ENCODE assay signal across 15 mouse cellular contexts in genomic region chr14:19728278-19728677, GRCm38 (mm10). TPM values are rescaled to one million over a fixed set of nuclear protein-coding genes. Genes with fewer than 3 reads are reported as not detected.
DNase-seq lines count a peak whose midpoint lies in the region; ATAC-seq and TF ChIP-seq lines count a peak whose summit lies in the region.
"Had no signal": no experiment of that assay in that cellular context is flagged by ENCODE, and none has a peak within 500 bp of the region (broad histone marks: within the 10 kb centered on the region; RNA-seq: fewer than 3 reads in every experiment).

No protein-coding gene starts in this region.

- TF ChIP-seq CTCF in embryonic fibroblast, embryonic 13.5 days (IDR thresholded peaks at IDR 0.05; ENCODE audit: borderline replicate concordance, insufficient read depth, low read length): no peak

- ATAC-seq in embryonic facial prominence, embryonic 13.5 days (ENCODE audit: insufficient number of reproducible peaks, insufficient read depth, low FRiP score, low TSS enrichment, low read depth): no peak
- ATAC-seq in kidney, embryonic 14.5 days (ENCODE audit: low FRiP score, low TSS enrichment): no peak
- no peak for ATAC-seq in erythroid progenitor cell, adult 5-6 weeks (replicated peaks; ENCODE audit: low FRiP score, poor library complexity, severe bottlenecking)
- ATAC-seq: forebrain, embryonic 14.5 days had no signal

- WGBS in embryonic facial prominence, embryonic 13.5 days: 76% methylated on average over 5 of the region's 5 CpGs
- WGBS in embryonic facial prominence, embryonic 10.5 days: 84% methylated on average over 5 of the region's 5 CpGs
- WGBS in kidney, embryonic 14.5 days: 78% methylated on average over 5 of the region's 5 CpGs

- H3K27me3 ChIP-seq in embryonic facial prominence, embryonic 13.5 days: no peaks in the 10 kb centered on the region
- no peaks in the 10 kb centered on the region for H3K27me3 ChIP-seq in embryonic facial prominence, embryonic 10.5 days (replicated peaks; ENCODE audit: low read depth, poor library complexity, severe bottlenecking)
- H3K27me3 ChIP-seq in kidney, embryonic 14.5 days (ENCODE audit: control insufficient read depth, insufficient read depth, low read length): no peaks in the 10 kb centered on the region
- H3K27me3 ChIP-seq: embryonic facial prominence, embryonic 12.5 days had no signal

- H3K9ac ChIP-seq in embryonic facial prominence, embryonic 13.5 days: no peak overlapping the region
- H3K9ac ChIP-seq in kidney, embryonic 14.5 days (ENCODE audit: low read depth, low read length): no peak overlapping the region
- H3K9ac ChIP-seq: embryonic facial prominence, embryonic 12.5 days had no signal

- peaks cover 14% of the 10 kb centered on the region; the same call in 1 of the 2 replicates for H3K4me1 ChIP-seq in embryonic facial prominence, embryonic 13.5 days
- no peaks in the 10 kb centered on the region for H3K4me1 ChIP-seq in embryonic facial prominence, embryonic 10.5 days
- H3K4me1 ChIP-seq in kidney, embryonic 14.5 days (ENCODE audit: control insufficient read depth, insufficient read depth, low read length): peaks cover under 1% of the 10 kb centered on the region; the same call in 1 of the 2 replicates
- no peaks in the 10 kb centered on the region for H3K4me1 ChIP-seq in embryonic fibroblast, embryonic 13.5 days (ENCODE audit: control insufficient read depth, insufficient read depth, low read length)
- H3K4me1 ChIP-seq: embryonic facial prominence, embryonic 12.5 days; midbrain, embryonic 10.5 days had no signal

- no peak overlapping the region for H3K4me2 ChIP-seq in embryonic facial prominence, embryonic 13.5 days
- H3K4me2 ChIP-seq in kidney, embryonic 14.5 days (replicated peaks; ENCODE audit: low read depth, low read length): no peak overlapping the region
- H3K4me2 ChIP-seq: embryonic facial prominence, embryonic 12.5 days had no signal

- H3K4me3 ChIP-seq in embryonic facial prominence, embryonic 13.5 days: no peak overlapping the region
- no peak overlapping the region for H3K4me3 ChIP-seq in embryonic facial prominence, embryonic 10.5 days
- no peak overlapping the region for H3K4me3 ChIP-seq in kidney, embryonic 14.5 days (ENCODE audit: low read length)
- no peak overlapping the region for H3K4me3 ChIP-seq in embryonic fibroblast, embryonic 13.5 days (ENCODE audit: insufficient read depth, low read length)
- H3K4me3 ChIP-seq: embryonic facial prominence, embryonic 12.5 days; midbrain, embryonic 10.5 days had no signal

- no peaks in the 10 kb centered on the region for H3K36me3 ChIP-seq in embryonic facial prominence, embryonic 13.5 days
- H3K36me3 ChIP-seq in embryonic facial prominence, embryonic 10.5 days (replicated peaks): no peaks in the 10 kb centered on the region
- no peaks in the 10 kb centered on the region for H3K36me3 ChIP-seq in kidney, embryonic 14.5 days (ENCODE audit: control insufficient read depth, insufficient read depth, low read length)
- H3K36me3 ChIP-seq: embryonic facial prominence, embryonic 12.5 days; midbrain, embryonic 10.5 days had no signal

- DNase-seq in embryonic facial prominence, embryonic 10.5 days (ENCODE audit: low spot score): no peak
- no peak for DNase-seq in kidney, postnatal 4 days
- peak; percentile 92 for DNase-seq in NIH3T3 (ENCODE audit: low read depth)
- no peak for DNase-seq in T-cell, adult 2 months (ENCODE audit: low spot score)
- DNase-seq: cerebellum, adult 11 months; cerebellum, postnatal 25 days; thymus, postnatal 25 days had no signal

- H3K9me3 ChIP-seq in embryonic facial prominence, embryonic 13.5 days: no peaks in the 10 kb centered on the region
- no peaks in the 10 kb centered on the region for H3K9me3 ChIP-seq in embryonic facial prominence, embryonic 10.5 days
- no peaks in the 10 kb centered on the region for H3K9me3 ChIP-seq in kidney, embryonic 14.5 days (ENCODE audit: control insufficient read depth, low read length)
- H3K9me3 ChIP-seq: embryonic facial prominence, embryonic 12.5 days; midbrain, embryonic 10.5 days had no signal

- no peak for TF ChIP-seq POLR2A in embryonic fibroblast, embryonic 13.5 days (IDR thresholded peaks at IDR 0.05; ENCODE audit: low read depth, low read length)

- peak overlapping the region; percentile 57; the same call in 1 of the 2 replicates for H3K27ac ChIP-seq in embryonic facial prominence, embryonic 13.5 days
- no peak overlapping the region for H3K27ac ChIP-seq in embryonic facial prominence, embryonic 10.5 days (replicated peaks)
- peak overlapping the region; percentile 37; the same call in 1 of the 2 replicates for H3K27ac ChIP-seq in kidney, embryonic 14.5 days (ENCODE audit: low read depth, low read length)
- peak overlapping the region; percentile 86 for H3K27ac ChIP-seq in embryonic fibroblast, embryonic 13.5 days (ENCODE audit: insufficient read depth, low read length)
- H3K27ac ChIP-seq: embryonic facial prominence, embryonic 12.5 days; kidney, postnatal 0 days; midbrain, embryonic 10.5 days had no signal

RNA-seq across cellular contexts. Expression of gene Nid2, which starts 22.8 kb away (rescaled TPM):
- polyA plus RNA-seq in embryonic facial prominence, embryonic 13.5 days (2015; fragmentation: Nextera tagmentation; extraction: Ambion mirVana): 56.4 and 64.8 TPM in 2 replicates
- polyA plus RNA-seq in embryonic facial prominence, embryonic 10.5 days (2016; fragmentation: Nextera tagmentation; extraction: Ambion mirVana): 57.7 and 61.8 TPM in 2 replicates
- 74.3 and 95.7 TPM in 2 replicates for polyA plus RNA-seq in kidney, embryonic 14.5 days (2014; fragmentation: Nextera tagmentation; extraction: Ambion mirVana)
- polyA plus RNA-seq in embryonic fibroblast, embryonic 13.5 days (2011; ENCODE audit: insufficient read length, low read depth, missing spikeins): 53.3 and 93.2 TPM in 2 replicates
- 0.72 and 1.3 TPM in 2 replicates for total RNA-seq in erythroid progenitor cell, adult 5-6 weeks (2015; ENCODE audit: low replicate concordance)
- 0.13 TPM in 1 of 2 replicates, not detected in the other for total RNA-seq in erythroid progenitor cell, adult 5-6 weeks (2017; ENCODE audit: low replicate concordance)
